Mouse (Mus musculus): Measurements from ENCODE around the gene Bbox1.

GRCm38 (mm10) chr2:110316116-110316883 lies 1.9 kb upstream of the Bbox1 start:
- no peak for TF ChIP-seq GATA1 (IDR thresholded peaks at IDR 0.05; ENCODE audit: low read length)
- TF ChIP-seq TAL1 (IDR thresholded peaks at IDR 0.05; ENCODE audit: low read length) = no peak

Measured in erythroblast, embryonic 14.5 days (primary cell).